Mouse (Mus musculus): Measurements from ENCODE around the gene Sept3. TPM values are rescaled to one million over a fixed set of nuclear protein-coding genes. Genes with fewer than 3 reads are reported as not detected.

The Sept3 gene
- polyA plus RNA-seq, 1 experiment from 2014 or later = 18.7 TPM

GRCm38 (mm10) chr15:82307107-82307506 is 32.4 kb downstream of the Sept3 start:
- Histone ChIP-seq H3K4me3 (replicated peaks) (no peak overlapping the region), H3K9me3 (replicated peaks) (no peaks in the 10 kb centered on the region), H3K9ac (no peak overlapping the region), H3K27ac (replicated peaks) (no peak overlapping the region), H3K27me3 (no peaks in the 10 kb centered on the region), H3K36me3 (no peaks in the 10 kb centered on the region), H3K4me2 (replicated peaks) (no peak overlapping the region), H3K4me1 (no peaks in the 10 kb centered on the region)
- no peak for ATAC-seq (ENCODE audit: insufficient number of reproducible peaks, low FRiP score, low TSS enrichment, low read depth)
- 73% methylated on average over 3 of the region's 3 CpGs for WGBS

DNA sequence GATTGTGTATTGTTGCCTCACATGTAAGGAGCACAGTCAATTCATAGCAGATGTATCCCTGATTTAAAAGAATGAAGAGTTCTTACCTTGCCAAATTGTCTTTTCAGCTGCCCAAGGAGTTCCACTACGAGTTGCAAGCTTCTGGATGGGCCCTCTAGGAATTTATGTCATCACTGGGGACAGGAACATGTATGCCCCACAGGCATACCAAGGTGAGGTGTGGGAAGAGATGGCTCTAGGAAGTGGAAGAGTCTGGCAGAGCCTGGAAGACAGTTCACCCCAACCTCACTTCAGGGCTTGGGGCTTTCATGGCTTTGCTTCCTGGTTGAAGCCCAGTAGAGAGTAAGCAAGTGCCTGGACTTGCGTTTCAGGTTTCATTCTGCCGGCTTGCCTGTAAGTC is 33.7 kb downstream of the Sept3 start:
- no peak overlapping the region for H3K9ac ChIP-seq
- no peaks in the 10 kb centered on the region for H3K9me3 ChIP-seq (replicated peaks)
- H3K4me1 ChIP-seq = no peaks in the 10 kb centered on the region
- H3K27ac ChIP-seq (replicated peaks) = no peak overlapping the region
- ATAC-seq (ENCODE audit: insufficient number of reproducible peaks, low FRiP score, low TSS enrichment, low read depth) = no peak
- H3K36me3 ChIP-seq = no peaks in the 10 kb centered on the region
- no peaks in the 10 kb centered on the region for H3K27me3 ChIP-seq
- H3K4me2 ChIP-seq (replicated peaks) = no peak overlapping the region
- WGBS = 39% methylated on average over 3 of the region's 3 CpGs
- H3K4me3 ChIP-seq (replicated peaks) = no peak overlapping the region

DNA sequence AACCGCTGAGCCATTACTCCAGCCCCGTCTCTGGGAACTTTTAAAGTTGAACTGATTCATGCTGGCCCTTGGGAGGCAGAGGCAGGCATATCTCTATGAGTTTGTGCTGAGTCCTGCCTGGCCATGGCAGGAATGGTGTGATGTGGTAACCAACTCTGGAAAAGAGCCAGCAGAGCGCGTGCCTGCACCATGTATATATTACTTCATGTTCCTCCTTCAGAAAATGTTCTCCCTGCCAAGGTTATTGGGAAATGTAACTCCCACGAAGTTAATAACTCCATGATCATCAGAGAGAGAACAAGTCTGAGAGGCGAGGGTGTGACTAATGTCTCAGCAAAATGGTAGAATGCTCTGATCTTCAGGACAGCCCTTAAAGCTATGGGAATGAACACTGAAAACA is 43.1 kb downstream of the Sept3 start:
- Histone ChIP-seq H3K4me1 (no peaks in the 10 kb centered on the region), H3K27me3 (no peaks in the 10 kb centered on the region), H3K9ac (no peak overlapping the region), H3K9me3 (replicated peaks) (no peaks in the 10 kb centered on the region), H3K27ac (replicated peaks) (no peak overlapping the region), H3K4me2 (replicated peaks) (no peak overlapping the region), H3K4me3 (replicated peaks) (no peak overlapping the region), H3K36me3 (no peaks in the 10 kb centered on the region)
- WGBS = 75% methylated on average over 6 of the region's 6 CpGs
- no peak for ATAC-seq (ENCODE audit: insufficient number of reproducible peaks, low FRiP score, low TSS enrichment, low read depth)

DNA sequence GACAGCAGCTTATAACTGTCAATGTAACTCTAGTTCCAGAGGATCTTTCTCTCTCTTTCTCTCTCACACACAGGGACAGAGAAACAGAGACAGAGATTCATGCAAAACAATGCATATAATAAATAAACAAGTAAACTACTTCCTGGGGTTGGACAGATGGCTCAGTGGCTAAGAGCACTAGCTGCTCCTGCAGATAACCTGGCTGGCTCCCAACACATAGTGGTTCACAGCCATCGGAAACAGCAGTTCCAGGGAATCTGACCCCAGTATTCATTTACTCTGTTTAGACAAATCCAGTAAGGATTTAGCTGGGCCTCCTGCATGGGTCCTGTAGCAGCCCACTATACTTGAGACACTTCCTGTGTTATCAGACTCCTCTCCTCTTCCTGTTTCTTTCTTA is 44.9 kb downstream of the Sept3 start:
- H3K27ac ChIP-seq (replicated peaks) = no peak overlapping the region
- 0 out of 2 replicates have a peak, but pooled peaks cover 4% of the 10 kb centered on the region for H3K4me1 ChIP-seq
- no peak overlapping the region for H3K9ac ChIP-seq
- H3K4me3 ChIP-seq (replicated peaks) = no peak overlapping the region
- no peak for ATAC-seq (ENCODE audit: insufficient number of reproducible peaks, low FRiP score, low TSS enrichment, low read depth)
- no peaks in the 10 kb centered on the region for H3K36me3 ChIP-seq
- H3K4me2 ChIP-seq (replicated peaks) = no peak overlapping the region
- no peaks in the 10 kb centered on the region for H3K9me3 ChIP-seq (replicated peaks)
- WGBS = 32% methylated on average over 1 of the region's 1 CpGs
- H3K27me3 ChIP-seq = no peaks in the 10 kb centered on the region

DNA sequence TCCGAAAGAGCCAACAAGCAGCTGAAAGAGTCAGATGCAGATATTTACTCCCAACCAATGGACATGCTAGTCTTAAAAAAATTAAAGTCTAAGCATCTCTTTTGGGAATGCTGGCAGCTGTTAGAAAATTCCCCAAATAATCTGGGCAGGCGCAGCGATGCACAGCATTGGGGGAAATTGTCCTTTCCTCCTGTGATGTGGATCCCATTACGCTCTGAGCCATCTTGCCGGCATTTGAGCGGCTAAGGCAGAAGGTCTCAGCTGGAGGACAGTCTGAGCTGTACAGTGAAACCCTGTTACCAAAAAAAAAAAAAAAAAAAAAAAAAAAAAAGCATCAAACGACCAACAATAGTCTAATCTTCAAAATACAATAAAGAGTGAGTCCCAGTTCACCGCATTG is 47.5 kb downstream of the Sept3 start:
- Histone ChIP-seq H3K9me3 (replicated peaks) (no peaks in the 10 kb centered on the region), H3K27me3 (no peaks in the 10 kb centered on the region), H3K4me2 (replicated peaks) (no peak overlapping the region), H3K36me3 (no peaks in the 10 kb centered on the region), H3K27ac (replicated peaks) (no peak overlapping the region), H3K4me3 (replicated peaks) (no peak overlapping the region), H3K9ac (no peak overlapping the region), H3K4me1 (0 out of 2 replicates have a peak, but pooled peaks cover 4% of the 10 kb centered on the region)
- 50% methylated on average over 8 of the region's 8 CpGs for WGBS
- no peak for ATAC-seq (ENCODE audit: insufficient number of reproducible peaks, low FRiP score, low TSS enrichment, low read depth)

- H3K9me3 ChIP-seq (replicated peaks) = no peaks in the 10 kb centered on the region
- no peak overlapping the region for H3K4me2 ChIP-seq (replicated peaks)
- no peak overlapping the region for H3K9ac ChIP-seq
- no peak for ATAC-seq (ENCODE audit: insufficient number of reproducible peaks, low FRiP score, low TSS enrichment, low read depth)
- H3K27me3 ChIP-seq = no peaks in the 10 kb centered on the region
- H3K36me3 ChIP-seq = peaks cover 14% of the 10 kb centered on the region
- 58% methylated on average over 2 of the region's 2 CpGs for WGBS
- no peak overlapping the region for H3K4me3 ChIP-seq (replicated peaks)
- no peak overlapping the region for H3K27ac ChIP-seq (replicated peaks)
- H3K4me1 ChIP-seq = 0 out of 2 replicates have a peak, but pooled peaks cover 4% of the 10 kb centered on the region
Measured at GRCm38 (mm10) chr15:82325382-82325781, 50.7 kb downstream of the Sept3 start.

- H3K27ac ChIP-seq (replicated peaks) = no peak overlapping the region
- H3K36me3 ChIP-seq = peaks cover 46% of the 10 kb centered on the region
- no peak for ATAC-seq (ENCODE audit: insufficient number of reproducible peaks, low FRiP score, low TSS enrichment, low read depth)
- H3K4me2 ChIP-seq (replicated peaks) = no peak overlapping the region
- no peak overlapping the region for H3K4me3 ChIP-seq (replicated peaks)
- WGBS = 97% methylated on average over 4 of the region's 4 CpGs
- H3K9ac ChIP-seq = no peak overlapping the region
- H3K4me1 ChIP-seq = peaks cover 26% of the 10 kb centered on the region
- H3K27me3 ChIP-seq = no peaks in the 10 kb centered on the region
- H3K9me3 ChIP-seq (replicated peaks) = no peaks in the 10 kb centered on the region
Measured at GRCm38 (mm10) chr15:82335194-82335593, 60.5 kb downstream of the Sept3 start.

GRCm38 (mm10) chr15:82336629-82337028 is 61.9 kb downstream of the Sept3 start:
- H3K9me3 ChIP-seq (replicated peaks) = no peaks in the 10 kb centered on the region
- 70% methylated on average over 12 of the region's 12 CpGs for WGBS
- H3K9ac ChIP-seq = no peak overlapping the region
- no peaks in the 10 kb centered on the region for H3K27me3 ChIP-seq
- H3K4me1 ChIP-seq = peaks cover 40% of the 10 kb centered on the region
- no peak overlapping the region for H3K27ac ChIP-seq (replicated peaks)
- H3K36me3 ChIP-seq = peaks cover 36% of the 10 kb centered on the region
- no peak overlapping the region for H3K4me3 ChIP-seq (replicated peaks)
- ATAC-seq (ENCODE audit: insufficient number of reproducible peaks, low FRiP score, low TSS enrichment, low read depth) = no peak
- no peak overlapping the region for H3K4me2 ChIP-seq (replicated peaks)

GRCm38 (mm10) chr15:82337875-82338274 is 63.2 kb downstream of the Sept3 start:
- ATAC-seq (ENCODE audit: insufficient number of reproducible peaks, low FRiP score, low TSS enrichment, low read depth) = no peak
- H3K36me3 ChIP-seq = peaks cover 29% of the 10 kb centered on the region
- no peaks in the 10 kb centered on the region for H3K9me3 ChIP-seq (replicated peaks)
- peak overlapping the region; percentile 54 for H3K9ac ChIP-seq
- 27% methylated on average over 4 of the region's 4 CpGs for WGBS
- peak overlapping the region; percentile 76; the same call in 1 of the 2 replicates for H3K27ac ChIP-seq (replicated peaks)
- no peaks in the 10 kb centered on the region for H3K27me3 ChIP-seq
- H3K4me1 ChIP-seq = peaks cover 47% of the 10 kb centered on the region
- peak overlapping the region; percentile 70 for H3K4me2 ChIP-seq (replicated peaks)
- H3K4me3 ChIP-seq (replicated peaks) = peak overlapping the region; percentile 70

- H3K9me3 ChIP-seq (replicated peaks) = no peaks in the 10 kb centered on the region
- peak within 1 kb of the TSS; percentile 54 for H3K9ac ChIP-seq
- WGBS = under 1% methylated on average over 41 of the region's 41 CpGs
- peak within 1 kb of the TSS; percentile 85 for H3K27ac ChIP-seq (replicated peaks)
- ATAC-seq (ENCODE audit: insufficient number of reproducible peaks, low FRiP score, low TSS enrichment, low read depth) = peak; percentile 86
- H3K4me3 ChIP-seq (replicated peaks) = peak within 1 kb of the TSS; percentile 70
- peak within 1 kb of the TSS; percentile 70 for H3K4me2 ChIP-seq (replicated peaks)
- H3K27me3 ChIP-seq = no peaks in the 10 kb centered on the region
- H3K4me1 ChIP-seq = peaks cover 47% of the 10 kb centered on the region
- H3K36me3 ChIP-seq = peaks cover 33% of the 10 kb centered on the region
Measured at GRCm38 (mm10) chr15:82338593-82339112, 64.0 kb downstream of the Sept3 start, which contains the start of the genes Naga, Pheta2 and Smdt1. Gene Naga, minus strand, starts transcription at chr15:82338925. Gene Pheta2, plus strand, starts transcription at chr15:82338942. Gene Smdt1, plus strand, starts transcription at chr15:82338959.

GRCm38 (mm10) chr15:82339150-82339549 is 64.5 kb downstream of the Sept3 start:
- ATAC-seq (ENCODE audit: insufficient number of reproducible peaks, low FRiP score, low TSS enrichment, low read depth) = no peak
- 53% methylated on average over 10 of the region's 10 CpGs for WGBS
- Histone ChIP-seq H3K27me3 (no peaks in the 10 kb centered on the region), H3K4me2 (replicated peaks) (peak overlapping the region; percentile 70), H3K27ac (replicated peaks) (peak overlapping the region; percentile 85), H3K4me3 (replicated peaks) (peak overlapping the region; percentile 70), H3K4me1 (peaks cover 47% of the 10 kb centered on the region), H3K9me3 (replicated peaks) (no peaks in the 10 kb centered on the region), H3K36me3 (peaks cover 30% of the 10 kb centered on the region), H3K9ac (peak overlapping the region; percentile 54)

DNA sequence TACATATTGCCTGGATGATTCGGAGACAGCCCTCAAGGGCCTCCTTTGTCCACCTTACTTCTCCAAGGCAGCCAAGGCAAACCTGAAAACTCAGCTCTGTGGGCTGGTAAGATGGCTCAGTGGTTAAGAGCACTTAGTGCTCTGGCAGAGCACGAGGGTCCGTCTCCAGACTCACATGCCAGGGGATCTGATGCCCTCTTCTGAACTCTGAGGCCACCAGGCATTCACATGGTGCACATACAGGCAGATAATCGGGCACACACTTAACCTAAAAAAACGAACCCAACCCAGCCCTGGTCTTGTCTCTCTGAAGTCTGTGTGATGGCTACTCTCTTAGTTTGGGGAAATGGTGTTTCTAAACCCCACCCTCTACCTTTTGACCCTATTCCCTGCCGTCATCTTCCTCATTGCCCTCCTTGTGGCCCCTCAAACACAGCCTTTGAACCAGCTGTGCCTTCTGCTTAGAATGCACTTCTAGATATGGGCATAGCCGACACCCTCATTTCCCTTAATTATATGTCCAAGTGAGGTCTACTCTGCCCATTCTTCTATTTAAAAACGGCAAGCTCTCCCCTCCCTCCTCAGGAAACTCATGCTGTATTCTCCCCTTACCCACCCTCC is 65.1 kb downstream of the Sept3 start:
- WGBS = 71% methylated on average over 8 of the region's 8 CpGs
- no peak overlapping the region for H3K4me2 ChIP-seq (replicated peaks)
- H3K36me3 ChIP-seq = peaks cover 24% of the 10 kb centered on the region
- peak overlapping the region; percentile 85 for H3K27ac ChIP-seq (replicated peaks)
- no peak for ATAC-seq (ENCODE audit: insufficient number of reproducible peaks, low FRiP score, low TSS enrichment, low read depth)
- no peaks in the 10 kb centered on the region for H3K27me3 ChIP-seq
- no peaks in the 10 kb centered on the region for H3K9me3 ChIP-seq (replicated peaks)
- no peak overlapping the region for H3K4me3 ChIP-seq (replicated peaks)
- H3K4me1 ChIP-seq = peaks cover 47% of the 10 kb centered on the region
- no peak overlapping the region for H3K9ac ChIP-seq
